Mouse (Mus musculus) embryo, embryonic 11 days (tissue): ENCODE measurements at regions not wholly inside any gene's neighbourhood (a gene's known extent, or its start where the extent isn't known, plus 50 kb on each side); places are given as distances from the start of the nearest gene placed in this dataset.

Experiments
- DNase-seq: peaks from one replicate; pipeline ENCODE4 v3.0.0-alpha.2; 2015

- DNase-seq = peak; percentile 56
Observed at GRCm38 (mm10) chr4:29135685-29136385, 322.9 kb downstream of the Epha7 start.

- no peak for DNase-seq
Observed at GRCm38 (mm10) chr4:29138771-29139301, 325.9 kb downstream of the Epha7 start.

GRCm38 (mm10) chr4:29143415-29143814 is 330.5 kb downstream of the Epha7 start:
- no peak for DNase-seq

GRCm38 (mm10) chr4:29145242-29145641 is 332.3 kb downstream of the Epha7 start:
- DNase-seq = no peak

GRCm38 (mm10) chr4:29152134-29152867 is 339.4 kb downstream of the Epha7 start:
- no peak for DNase-seq

GRCm38 (mm10) chr4:29182494-29182893 is 369.6 kb downstream of the Epha7 start:
- no peak for DNase-seq

- no peak for DNase-seq
Observed at GRCm38 (mm10) chr4:29183411-29183810, 370.5 kb downstream of the Epha7 start.

- no peak for DNase-seq
Observed at GRCm38 (mm10) chr4:29183818-29184217, 370.9 kb downstream of the Epha7 start.

GRCm38 (mm10) chr4:29200976-29201375 is 388.0 kb downstream of the Epha7 start:
- peak; percentile 39 for DNase-seq
